In genomic region chr8:107955887-107956286, GRCm38 (mm10) we compare ENCODE assay signal across 11 mouse cellular contexts. TPM values are rescaled to one million over a fixed set of nuclear protein-coding genes. Genes with fewer than 3 reads are reported as not detected.
DNase-seq lines count a peak whose midpoint lies in the region; ATAC-seq lines count a peak whose summit lies in the region.
"Had no signal": no experiment of that assay in that cellular context is flagged by ENCODE, and none has a peak within 500 bp of the region (broad histone marks: within the 10 kb centered on the region; RNA-seq: fewer than 3 reads in every experiment).

No protein-coding gene starts in this region.

- H3K9me3 ChIP-seq in limb, embryonic 15.5 days, result no peaks in the 10 kb centered on the region
- H3K9me3 ChIP-seq: megakaryocyte, embryonic 14.5 days had no signal

- no peak for ATAC-seq in limb, embryonic 15.5 days (ENCODE audit: insufficient number of reproducible peaks, low FRiP score, low TSS enrichment, low read depth)

- H3K4me1 ChIP-seq in limb, embryonic 15.5 days, result peaks cover 6% of the 10 kb centered on the region; the same call in 1 of the 2 replicates
- H3K4me1 ChIP-seq: megakaryocyte, embryonic 14.5 days had no signal

- WGBS in limb, embryonic 15.5 days, result 47% methylated on average over 3 of the region's 3 CpGs

- H3K27ac ChIP-seq in limb, embryonic 15.5 days, result peak overlapping the region; percentile 43; the same call in 1 of the 2 replicates

- H3K36me3 ChIP-seq in limb, embryonic 15.5 days, result no peaks in the 10 kb centered on the region

- DNase-seq in adrenal gland, postnatal 14 days, result peak; percentile 45
- DNase-seq in adrenal gland, adult 18-20 months (ENCODE audit: low spot score in 2 of 2), result no peak
- peak; percentile 4 for DNase-seq in kidney, postnatal 14 days
- no peak for DNase-seq in kidney, adult 18-20 months
- DNase-seq in embryo, embryonic 10.5 days (ENCODE audit: low spot score), result peak; percentile 70
- no peak for DNase-seq in thymus, postnatal 36 days
- DNase-seq in heart, adult 8-10 months (ENCODE audit: low spot score), result no peak
- DNase-seq: kidney, adult 8-10 months had no signal

- no peaks in the 10 kb centered on the region for H3K27me3 ChIP-seq in limb, embryonic 15.5 days
- H3K27me3 ChIP-seq: megakaryocyte, embryonic 14.5 days had no signal

- H3K9ac ChIP-seq in limb, embryonic 15.5 days, result no peak overlapping the region

- H3K4me3 ChIP-seq in limb, embryonic 15.5 days, result no peak overlapping the region
- H3K4me3 ChIP-seq: erythroblast, embryonic 14.5 days; megakaryocyte, embryonic 14.5 days had no signal

- H3K4me2 ChIP-seq in limb, embryonic 15.5 days, result no peak overlapping the region

RNA-seq across cellular contexts. Expression of gene Zfhx3, which starts 13.4 kb away (rescaled TPM):
- total RNA-seq in adrenal gland, postnatal 14 days (2021), result 36.2 and 43.5 TPM in 2 replicates
- total RNA-seq in adrenal gland, adult 18-20 months (2021), result 10 to 100 TPM; 36.9 to 38.6 TPM
- 14.9 and 19.3 TPM in 2 replicates for polyA plus RNA-seq in limb, embryonic 15.5 days (2015; fragmentation: Nextera tagmentation; extraction: Ambion mirVana)
- 1 to 10 TPM; 7.7 to 8.0 (median 7.8) TPM for total RNA-seq in heart, adult 8-10 months (2022)

Comparison
In these comparisons a context has a peak if more than half of its experiments do, and no peak if none do; other contexts are left out.
1. DNase-seq: peak in adrenal gland, postnatal 14 days (single experiment), kidney, postnatal 14 days (single experiment) and embryo, embryonic 10.5 days (single experiment); none in adrenal gland, adult 18-20 months (0 of 2), kidney, adult 18-20 months (single experiment), thymus, postnatal 36 days (0 of 2) and heart, adult 8-10 months (single experiment).